Mouse (Mus musculus) ES-E14 (cell line): ENCODE results near the gene Pnp. TPM values are rescaled to one million over a fixed set of nuclear protein-coding genes. Genes with fewer than 3 reads are reported as not detected.

ENCODE experiments used
- DNase-seq: peaks from one replicate; pipeline ENCODE4 v3.0.0-alpha.2; 2013; ENCODE audit warnings: low read depth, low spot score
- H3K27ac ChIP-seq: 2 replicates; pipeline ENCODE4 v1.5.1; 2012; ENCODE audit warnings: low read depth, mild to moderate bottlenecking, low read length, moderate library complexity, mixed read lengths; ENCODE audit not compliant: poor library complexity, insufficient read depth, severe bottlenecking
- H3K36me3 ChIP-seq: 2 replicates; pipeline ENCODE4 v1.6.1; 2012; ENCODE audit warnings: mild to moderate bottlenecking, low read length, moderate library complexity, mixed read lengths; ENCODE audit not compliant: control insufficient read depth, poor library complexity, insufficient read depth, severe bottlenecking
- H3K4me1 ChIP-seq, 2 experiments: fragments of 150-350 bp in 1 of 2; sonication (generic) in 1 of 2; 2 replicates each; pipeline ENCODE4 v1.6.1; 2012; ENCODE audit warnings: low read length in 2 of 2, mild to moderate bottlenecking in 1 of 2, mixed read lengths in 1 of 2; ENCODE audit not compliant: control insufficient read depth in 2 of 2, insufficient read depth in 2 of 2, poor library complexity in 1 of 2
- H3K4me3 ChIP-seq, 2 experiments: fragments of 150-350 bp in 1 of 2; sonication (generic) in 1 of 2; 2 replicates each; pipeline ENCODE4 v1.5.1; 2012; ENCODE audit warnings: low read length in 2 of 2, low read depth in 1 of 2, mild to moderate bottlenecking in 1 of 2, mixed read lengths in 1 of 2; ENCODE audit not compliant: insufficient read depth in 1 of 2, poor library complexity in 1 of 2, severe bottlenecking in 1 of 2
- H3K9ac ChIP-seq: 2 replicates; pipeline ENCODE4 v1.6.1; 2012; ENCODE audit warnings: low read depth, mild to moderate bottlenecking, low read length, mixed read lengths; ENCODE audit not compliant: poor library complexity, insufficient read depth, severe bottlenecking
- H3K9me3 ChIP-seq: fragments of 150-350 bp; sonication (generic); 2 replicates; pipeline ENCODE4 v1.6.1; 2012; ENCODE audit warnings: low read depth, mild to moderate bottlenecking, low read length; ENCODE audit not compliant: control insufficient read depth, insufficient read depth
- CHD2 ChIP-seq: IDR thresholded peaks from 2 replicates; pipeline ENCODE4 v1.6.1; 2014; ENCODE audit warnings: mild to moderate bottlenecking, low read depth, low read length, inconsistent platforms
- HCFC1 ChIP-seq: IDR thresholded peaks from 2 replicates; pipeline ENCODE4 v1.6.1; 2012; ENCODE audit warnings: low read length, inconsistent platforms, borderline replicate concordance; ENCODE audit not compliant: insufficient read depth
- MAFK ChIP-seq: IDR thresholded peaks from 2 replicates; pipeline ENCODE4 v1.6.1; 2014; ENCODE audit warnings: mild to moderate bottlenecking, low read depth, low read length, inconsistent platforms; ENCODE audit not compliant: insufficient read depth
- ZC3H11A ChIP-seq: IDR thresholded peaks from 2 replicates; pipeline ENCODE4 v1.6.1; 2012; ENCODE audit warnings: low read depth, mild to moderate bottlenecking, inconsistent platforms, low read length, borderline replicate concordance
- ZNF384 ChIP-seq: IDR thresholded peaks from 2 replicates; pipeline ENCODE4 v1.6.1; 2012; ENCODE audit warnings: low read depth, low read length, inconsistent platforms
- in situ Hi-C, 2 experiments: fragments of 600-800 bp; cut with MboI; formaldehyde crosslinking; loops; one replicate each; pipeline ENCODE4 v1.15.1; 2025; ENCODE audit warnings: low sequenced_read_pairs in 2 of 2, inconsistent platforms in 1 of 2; ENCODE audit not compliant: unreplicated experiment in 2 of 2
- total RNA-seq: library from RNA; depleted of rRNA; stranded (reverse); fragments of 300-350 nt; gene quantifications from 2 replicates; pipeline ENCODE4 v1.2.3, GENCODE M21; 2012; rRNA removed

The Pnp gene
- total RNA-seq: 74.8 and 115 TPM in 2 replicates

GRCm38 (mm10) chr14:50930754-50931492 lies at the start of gene Pnp, which contains the start of gene Pip4p1:
Gene Pnp (plus strand): TSS chr14:50931082.
Gene Pip4p1 (minus strand): TSS chr14:50930856.
- Histone ChIP-seq H3K9me3 (no peaks in the 10 kb centered on the region), H3K9ac (peak within 1 kb of the TSS; percentile 90), H3K36me3 (peaks cover 31% of the 10 kb centered on the region), H3K4me1 (peaks cover 4 to 7% of the 10 kb centered on the region in 2 experiments; a peak in 3 of 4 replicates), H3K27ac (peak within 1 kb of the TSS; percentile 95), H3K4me3 (peak within 1 kb of the TSS; percentile 77 to 90)
- in situ Hi-C loops: no loop called here
- TF ChIP-seq ZC3H11A (no peak), MAFK (peak; percentile 62; the same call in 1 of the 2 replicates), CHD2 (peak; percentile 40; the same call in 1 of the 2 replicates), HCFC1 (no peak; the same call in 1 of the 2 replicates), ZNF384 (no peak)
- DNase-seq: peak; percentile 95

DNA sequence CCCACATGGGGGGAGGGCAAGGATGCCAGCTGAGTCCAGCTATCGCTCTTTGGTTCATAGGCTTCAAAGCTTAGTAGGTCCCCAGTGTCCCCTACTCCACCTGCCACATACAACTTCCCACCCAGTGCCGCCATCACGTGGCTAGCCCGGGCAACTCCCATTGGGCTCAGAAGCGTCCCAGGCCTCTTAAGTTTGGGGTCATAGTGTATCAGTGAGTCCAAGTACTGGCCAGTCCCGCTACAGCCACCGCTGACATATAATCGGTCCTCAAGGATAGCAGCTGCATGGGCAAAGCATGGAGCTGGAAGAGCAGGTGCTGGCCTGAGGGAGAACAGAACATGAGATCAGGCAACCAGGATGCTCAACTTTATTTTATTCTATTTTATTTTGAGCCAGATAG lies 39.3 kb upstream of the Pnp start:
- no peak for TF ChIP-seq ZNF384
- no peak for TF ChIP-seq CHD2
- TF ChIP-seq MAFK: no peak
- no peak for TF ChIP-seq ZC3H11A
- TF ChIP-seq HCFC1: no peak
- H3K9me3 ChIP-seq: no peaks in the 10 kb centered on the region
- H3K9ac ChIP-seq: no peak overlapping the region
- peaks cover 0 to 2% of the 10 kb centered on the region in 2 experiments; a peak in 1 of 4 replicates for H3K4me1 ChIP-seq
- no peak overlapping the region for H3K4me3 ChIP-seq
- in situ Hi-C loops: no loop called here
- H3K36me3 ChIP-seq: no peaks in the 10 kb centered on the region
- DNase-seq: no peak
- H3K27ac ChIP-seq: no peak overlapping the region

- Histone ChIP-seq H3K9me3 (no peaks in the 10 kb centered on the region), H3K36me3 (no peaks in the 10 kb centered on the region), H3K9ac (no peak overlapping the region), H3K27ac (no peak overlapping the region), H3K4me1 (peaks cover 0 to 2% of the 10 kb centered on the region in 2 experiments; a peak in 1 of 4 replicates), H3K4me3 (no peak overlapping the region)
- in situ Hi-C loops: no loop called here
- DNase-seq: no peak
- no peak for TF ChIP-seq MAFK
- no peak for TF ChIP-seq ZNF384
- no peak for TF ChIP-seq CHD2
- no peak for TF ChIP-seq ZC3H11A
- TF ChIP-seq HCFC1: no peak
Observed at GRCm38 (mm10) chr14:50892091-50892490, 38.8 kb upstream of the Pnp start.

DNA sequence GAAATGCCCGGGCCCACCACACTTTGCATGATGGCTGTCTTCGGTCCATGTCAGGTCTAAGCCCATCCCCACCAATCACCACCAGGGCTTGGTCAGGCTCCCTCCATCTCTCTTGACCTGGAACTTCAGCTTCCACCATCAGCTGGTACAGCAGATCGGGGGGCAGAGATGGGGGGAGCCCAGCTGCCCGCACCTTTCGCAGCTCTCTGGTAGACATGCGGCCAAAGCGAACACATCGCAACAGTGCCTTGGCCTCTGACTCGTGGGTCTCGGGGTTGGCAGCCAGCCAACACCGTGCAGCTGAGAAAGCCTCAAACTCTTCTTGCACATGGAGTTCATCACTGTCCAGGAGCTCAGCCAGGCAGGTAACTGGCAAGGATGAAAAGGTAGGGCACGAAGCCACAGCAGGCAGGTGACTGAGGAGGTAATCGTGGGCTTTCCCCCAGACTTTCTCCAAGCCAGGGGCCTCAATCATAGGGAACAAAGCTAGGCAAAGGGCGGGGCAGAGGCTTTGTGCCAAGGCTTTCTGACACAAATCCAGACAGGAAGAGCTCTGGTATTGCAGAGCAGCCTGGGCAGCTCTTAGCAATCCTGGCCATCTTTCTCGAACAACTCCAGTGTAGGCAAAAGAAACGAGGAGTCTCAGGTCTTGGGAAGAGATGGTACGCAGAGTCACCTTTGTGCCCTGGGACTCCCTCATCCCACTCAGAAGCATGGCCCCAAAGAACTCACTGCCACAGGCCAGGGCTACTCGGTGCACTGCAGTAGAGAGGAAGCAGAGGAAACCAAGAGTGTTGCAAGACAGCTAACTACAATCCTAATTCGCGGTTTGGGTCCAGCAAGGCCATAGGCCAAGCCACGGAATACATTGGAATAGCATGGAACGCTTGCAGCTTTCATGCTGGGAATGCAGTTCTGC lies 38.1 kb upstream of the Pnp start:
- TF ChIP-seq CHD2: no peak
- no peak for TF ChIP-seq ZNF384
- TF ChIP-seq HCFC1: no peak
- no peak for TF ChIP-seq ZC3H11A
- TF ChIP-seq MAFK: no peak
- Histone ChIP-seq H3K9me3 (no peaks in the 10 kb centered on the region), H3K27ac (no peak overlapping the region), H3K4me1 (peaks cover 0 to 2% of the 10 kb centered on the region in 2 experiments; a peak in 1 of 4 replicates), H3K4me3 (no peak overlapping the region), H3K36me3 (no peaks in the 10 kb centered on the region), H3K9ac (no peak overlapping the region)
- in situ Hi-C loops: no loop called here
- DNase-seq: no peak
